Mouse (Mus musculus) cerebellum, postnatal 14 days (tissue): Measurements from ENCODE around the gene Il10.
"Not testable (repeated sequence)": the region's sequence is repeated elsewhere in the genome, so short reads cannot be mapped to it uniquely, and the experiment has no call there.

Experiments used
- DNase-seq, 2 experiments: peaks; one replicate each; pipeline ENCODE4 v3.0.0; 2021; ENCODE audit warnings: mixed read lengths in 2 of 2

Il10 gene

DNA sequence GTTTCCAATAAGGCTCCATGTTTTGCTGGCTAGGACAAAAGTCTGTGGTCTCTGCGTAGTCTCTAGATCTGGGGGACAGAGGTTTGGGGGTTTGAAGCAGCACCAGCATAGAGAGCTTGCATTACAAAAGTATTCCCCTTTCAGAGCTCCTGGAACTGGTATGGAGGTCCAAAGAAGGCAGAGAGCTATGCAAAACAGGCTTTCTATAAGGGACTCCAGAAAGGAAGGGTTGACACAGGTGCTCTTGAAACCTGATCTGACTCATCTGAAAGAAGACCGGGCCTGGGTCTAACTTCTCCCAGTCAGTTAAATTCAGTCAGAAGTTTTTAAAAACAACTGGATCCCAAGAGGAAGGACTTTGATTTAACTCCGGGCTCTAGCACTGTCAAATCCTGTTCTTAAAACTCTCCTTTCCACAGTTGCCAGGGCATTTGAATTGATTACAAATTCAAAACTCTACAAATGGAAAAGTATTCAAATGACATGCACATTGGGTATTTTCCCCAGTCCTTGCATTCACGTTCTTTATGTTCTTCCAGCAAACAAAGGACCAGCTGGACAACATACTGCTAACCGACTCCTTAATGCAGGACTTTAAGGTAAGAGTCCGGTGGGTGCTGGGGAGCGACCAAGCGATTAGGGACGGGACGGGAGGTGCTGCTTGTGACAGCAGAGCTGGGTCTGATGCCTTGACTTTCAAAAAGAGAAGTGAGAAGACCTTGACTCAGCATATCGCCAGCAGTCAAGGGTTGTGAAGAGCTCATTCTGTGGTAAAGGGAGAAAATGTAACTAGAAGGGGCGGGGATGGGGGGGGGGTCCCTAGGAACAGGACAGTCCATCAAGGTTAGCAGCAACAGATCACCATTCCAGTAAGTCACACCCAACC is 1.0 kb downstream of the Il10 start:
- no peak for DNase-seq

DNA sequence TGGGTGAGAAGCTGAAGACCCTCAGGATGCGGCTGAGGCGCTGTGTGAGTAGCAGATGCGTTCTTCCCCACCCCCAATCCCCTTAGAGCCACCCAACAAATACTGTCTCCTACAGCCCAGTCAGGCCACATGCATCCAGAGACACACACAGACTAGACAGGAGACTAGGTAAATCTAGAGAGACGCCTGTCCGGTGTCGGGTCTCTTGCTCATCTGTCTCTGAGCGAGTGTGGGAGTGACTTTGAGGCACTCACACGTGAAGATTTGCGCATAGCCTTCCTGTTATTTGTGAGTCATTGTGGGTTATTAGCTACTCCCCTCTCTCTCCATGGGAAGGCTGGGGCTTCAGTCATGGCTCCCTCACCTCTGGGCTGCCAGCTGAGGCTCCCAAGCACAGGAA is 1.8 kb downstream of the Il10 start:
- DNase-seq = no peak

DNA sequence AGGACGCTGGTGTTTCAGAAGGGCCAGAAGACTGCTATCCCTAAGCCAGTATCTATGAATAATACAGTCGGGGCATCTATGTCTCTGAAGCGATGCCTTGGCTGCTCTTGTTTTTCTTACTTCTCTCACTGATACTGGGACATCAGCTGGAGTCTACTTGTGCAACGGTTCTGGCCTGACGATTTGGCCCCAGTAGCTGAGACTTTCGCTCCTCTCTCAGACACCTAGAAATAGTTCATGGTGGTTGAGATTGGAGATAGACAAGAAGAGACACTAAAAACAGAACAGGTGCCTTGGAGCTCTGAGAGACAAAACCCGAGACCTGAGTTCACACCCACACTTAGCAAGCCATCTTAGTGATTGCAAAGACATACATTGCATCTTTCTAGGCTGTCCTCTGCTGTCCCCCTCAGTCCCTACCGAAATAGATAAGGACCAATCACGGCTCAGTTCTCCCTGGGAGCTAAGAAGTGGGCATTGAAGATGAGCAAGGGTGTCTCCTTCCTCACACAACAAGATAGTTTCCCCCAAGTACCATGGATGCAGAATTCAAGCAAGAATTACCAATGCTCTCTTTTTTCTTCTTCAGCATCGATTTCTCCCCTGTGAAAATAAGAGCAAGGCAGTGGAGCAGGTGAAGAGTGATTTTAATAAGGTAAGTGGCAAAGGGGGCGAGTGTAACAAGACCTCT is 2.4 kb downstream of the Il10 start:
- DNase-seq = no peak

DNA sequence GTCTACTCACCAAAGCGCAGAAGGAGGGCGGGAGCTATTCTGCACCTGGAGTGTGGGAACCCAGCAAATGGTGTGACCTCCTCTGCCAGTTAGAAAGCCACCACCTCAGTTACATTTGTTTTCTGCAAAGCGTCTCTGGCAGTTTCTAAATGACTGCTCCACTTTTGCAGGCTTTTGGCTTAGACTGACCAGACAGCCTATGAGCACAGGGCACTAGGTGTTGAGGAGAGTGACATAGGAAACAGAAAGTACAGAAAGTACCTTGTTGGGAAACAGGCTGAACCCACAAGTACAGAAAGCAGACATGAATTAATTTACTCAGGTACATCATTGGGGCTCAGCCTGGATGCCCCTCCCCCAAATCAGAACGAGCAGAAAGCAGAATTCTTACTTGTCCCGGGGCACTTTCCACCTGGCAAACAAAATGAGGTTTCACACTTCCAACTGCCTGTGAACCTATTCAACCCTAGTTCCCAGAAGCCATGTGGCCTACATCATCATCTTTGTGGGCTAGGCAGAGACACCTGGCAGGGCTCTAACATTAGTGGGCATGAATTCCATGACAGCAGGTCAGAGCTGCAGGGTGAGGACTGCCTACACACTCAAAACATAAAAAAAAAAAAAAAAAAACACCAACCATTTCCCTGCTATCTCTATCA is 3.1 kb downstream of the Il10 start:
- peak; percentile 59 to 69 for DNase-seq

DNA sequence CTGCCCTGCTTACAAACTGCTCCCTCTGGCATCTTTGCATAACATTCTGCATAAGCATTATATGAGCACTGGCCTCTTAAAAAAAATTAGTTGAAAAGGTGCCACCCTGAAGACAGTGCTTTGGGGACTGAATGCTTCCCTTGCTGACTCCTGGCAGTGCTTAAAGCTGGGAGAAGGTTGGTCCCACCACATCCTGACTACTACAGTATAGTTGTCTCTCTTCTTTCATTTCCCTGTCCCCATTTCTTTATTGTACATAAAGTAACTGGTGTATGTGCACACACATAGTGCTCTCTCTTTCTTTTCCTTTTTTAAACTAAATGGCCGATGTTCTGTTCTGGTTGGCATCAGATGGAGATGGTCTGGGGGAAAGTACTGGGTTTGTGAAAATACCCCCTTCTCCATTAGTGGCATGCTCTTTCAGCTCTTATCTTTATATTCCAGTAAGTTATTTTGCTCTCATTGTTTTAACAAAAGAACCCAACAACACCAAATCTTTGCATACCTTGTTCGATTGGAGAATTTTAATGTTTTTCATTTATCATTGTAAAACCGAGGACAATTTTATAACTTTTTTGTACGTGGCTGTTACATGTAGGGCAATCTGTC is 3.7 kb downstream of the Il10 start:
- not testable (repeated sequence) for DNase-seq

DNA sequence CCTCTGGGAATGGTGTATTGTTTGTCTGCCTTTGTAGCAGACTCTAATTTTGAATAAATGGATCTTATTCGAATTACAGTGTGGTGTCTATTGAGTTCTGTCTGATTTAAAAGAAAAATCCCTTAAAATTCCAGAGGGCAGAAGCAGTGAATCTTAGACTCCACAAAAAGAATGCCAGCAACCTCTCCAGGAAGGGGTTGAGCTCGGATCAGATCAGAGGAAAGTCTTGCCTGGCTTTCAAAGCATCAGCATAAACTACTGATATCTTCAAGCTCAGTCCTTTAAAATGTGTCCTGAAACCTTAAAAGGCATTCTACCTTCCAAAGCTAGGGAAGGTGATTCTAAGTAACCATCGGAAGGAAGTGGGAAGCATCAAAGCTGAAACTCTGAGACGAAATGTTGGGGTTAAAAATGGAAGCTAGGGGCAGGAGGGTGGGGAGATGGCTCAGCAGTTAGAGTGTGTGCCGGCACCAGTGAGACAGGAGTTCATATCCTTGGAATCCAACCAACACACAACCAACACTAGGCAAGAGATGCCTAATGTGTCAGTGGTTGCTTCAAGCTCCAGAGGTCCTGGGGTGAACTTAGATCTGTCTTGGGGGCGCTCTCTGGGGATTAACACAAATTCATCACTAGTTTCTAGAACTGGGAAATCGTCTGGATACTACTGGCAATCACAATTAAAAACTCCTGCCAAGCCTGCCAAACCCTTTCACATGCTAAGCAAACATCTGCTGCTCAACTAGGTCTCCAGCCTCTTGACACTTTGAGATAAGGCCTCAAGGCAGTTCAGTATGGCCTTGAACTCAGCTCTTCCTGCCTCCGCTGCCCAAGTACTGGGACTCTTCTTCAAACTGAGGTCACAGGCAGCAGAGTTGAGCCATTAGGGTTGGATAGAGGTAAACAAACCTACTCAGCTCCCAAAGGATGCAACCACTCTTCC is 5.5 kb downstream of the Il10 start:
- DNase-seq = no peak

DNA sequence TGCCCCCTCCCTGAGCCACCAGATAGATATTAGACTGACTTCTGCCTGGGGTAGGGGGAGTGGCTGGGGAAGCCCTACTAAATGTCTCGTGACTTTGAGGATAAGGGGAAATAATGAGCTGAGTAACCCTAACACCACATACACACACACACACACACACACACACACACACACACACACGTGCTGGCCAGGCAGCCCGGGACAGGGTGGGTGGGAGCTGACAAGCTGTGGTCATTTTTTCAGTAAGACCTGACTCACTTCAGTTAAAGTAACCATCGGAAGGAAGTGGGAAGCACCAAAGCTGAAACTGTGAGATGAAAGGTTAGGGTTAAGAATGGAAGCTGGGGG is 6.2 kb downstream of the Il10 start:
- no peak for DNase-seq

DNA sequence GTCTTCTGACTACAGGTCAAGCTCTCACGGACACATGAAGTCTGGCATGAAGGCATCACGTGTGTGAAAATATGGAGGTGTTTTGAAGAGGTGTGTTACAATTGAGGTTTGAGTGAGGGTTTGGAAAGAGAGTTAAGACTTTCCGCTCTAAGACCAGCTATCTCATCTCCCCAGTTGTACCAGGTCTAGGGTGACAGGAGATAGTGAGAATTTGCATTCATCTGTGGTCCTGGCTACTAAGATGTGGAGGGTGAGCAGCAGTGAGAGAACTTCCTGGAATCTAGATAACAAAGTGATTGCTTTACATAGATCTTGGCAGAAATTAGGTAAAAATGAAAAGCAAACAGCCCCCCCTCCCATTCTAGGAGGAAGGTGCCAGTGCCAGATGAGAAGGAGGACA is 9.6 kb downstream of the Il10 start:
- DNase-seq = no peak

DNA sequence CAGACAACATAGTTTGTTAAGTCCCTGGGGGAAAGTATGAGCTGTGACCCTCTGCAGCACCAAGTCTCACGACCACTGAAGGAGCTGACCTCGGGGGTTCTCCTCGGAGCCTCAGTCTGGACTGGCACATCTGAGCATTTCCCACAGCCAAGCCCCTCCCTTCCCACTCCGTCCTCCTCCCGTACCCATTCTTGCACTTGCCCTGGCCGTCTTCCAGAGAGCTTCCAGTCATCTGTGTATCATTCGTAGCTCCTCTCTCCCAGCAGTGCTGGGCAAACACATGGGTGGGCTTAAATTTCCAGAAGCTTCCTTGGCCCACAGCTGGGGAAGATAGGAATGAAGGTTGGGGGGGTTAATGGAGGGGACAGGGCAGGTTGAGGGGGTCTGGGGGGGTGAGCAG is 10.6 kb downstream of the Il10 start:
- peak; percentile 35 to 64 for DNase-seq

DNA sequence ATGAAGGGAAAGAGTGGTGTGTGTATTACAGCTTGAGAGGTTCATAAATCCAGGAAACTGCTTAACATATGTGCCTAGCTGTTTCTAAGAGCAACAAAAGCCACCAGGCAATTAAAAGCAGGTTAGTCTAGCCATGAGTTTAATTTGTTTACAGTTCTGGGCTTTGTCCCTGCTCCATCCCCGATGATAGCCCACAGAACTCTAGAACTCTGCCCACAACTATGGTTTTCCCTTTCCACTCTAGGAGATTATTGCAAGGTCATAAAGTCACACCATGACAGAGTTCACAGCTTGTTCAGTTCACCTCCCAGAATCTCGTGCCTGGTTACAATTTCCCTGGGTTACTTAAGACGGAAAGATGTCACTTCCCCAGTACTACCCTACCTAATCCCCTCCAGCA is 11.6 kb downstream of the Il10 start:
- DNase-seq = no peak

DNA sequence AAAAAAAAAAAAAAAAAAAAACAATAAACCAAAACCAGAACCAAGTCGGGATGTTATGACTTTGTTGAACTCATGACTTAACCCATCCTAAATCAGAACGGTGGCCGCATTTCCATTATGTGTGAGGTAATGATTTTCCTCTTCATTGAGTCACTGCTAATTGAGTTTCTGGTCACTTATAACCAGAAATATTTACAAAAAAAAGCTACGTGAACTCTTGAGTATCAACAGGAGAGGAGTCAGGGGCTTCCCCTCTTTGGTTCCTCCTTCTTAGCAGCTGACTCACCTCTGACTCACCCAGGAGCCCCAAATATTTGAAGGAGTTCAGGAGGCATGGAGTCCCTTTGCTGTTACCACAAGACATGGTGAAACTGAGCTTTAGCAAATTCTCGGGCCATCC is 18.4 kb downstream of the Il10 start:
- DNase-seq = no peak

DNA sequence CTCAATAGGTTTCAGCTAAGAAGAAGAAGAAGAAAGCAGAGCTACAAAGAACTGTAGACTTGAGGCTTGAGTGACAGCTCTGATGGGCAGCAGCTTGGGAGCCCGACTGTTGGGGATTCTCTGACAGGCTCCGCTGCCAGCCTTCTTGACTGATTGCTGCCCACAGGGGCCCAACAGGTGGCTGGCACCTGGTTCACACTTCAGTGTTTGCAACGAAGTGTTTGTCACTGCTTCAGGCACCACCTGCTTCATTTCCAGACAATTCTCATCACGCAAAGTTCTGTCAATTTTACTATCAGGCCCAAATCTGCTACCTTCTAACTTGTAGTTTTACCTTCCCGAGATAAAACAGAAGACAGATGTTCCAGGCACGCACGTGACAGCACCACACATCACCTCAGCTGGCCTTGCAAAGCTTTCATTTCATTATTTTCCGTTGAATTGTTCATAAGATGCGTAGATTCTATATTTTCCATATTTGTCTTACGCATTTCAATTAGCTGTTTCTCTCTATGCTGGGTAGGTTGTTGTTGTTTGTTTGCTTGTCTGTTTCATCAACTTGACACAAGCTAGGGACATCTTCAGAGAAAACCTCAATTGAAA is 18.9 kb downstream of the Il10 start:
- DNase-seq = no peak

DNA sequence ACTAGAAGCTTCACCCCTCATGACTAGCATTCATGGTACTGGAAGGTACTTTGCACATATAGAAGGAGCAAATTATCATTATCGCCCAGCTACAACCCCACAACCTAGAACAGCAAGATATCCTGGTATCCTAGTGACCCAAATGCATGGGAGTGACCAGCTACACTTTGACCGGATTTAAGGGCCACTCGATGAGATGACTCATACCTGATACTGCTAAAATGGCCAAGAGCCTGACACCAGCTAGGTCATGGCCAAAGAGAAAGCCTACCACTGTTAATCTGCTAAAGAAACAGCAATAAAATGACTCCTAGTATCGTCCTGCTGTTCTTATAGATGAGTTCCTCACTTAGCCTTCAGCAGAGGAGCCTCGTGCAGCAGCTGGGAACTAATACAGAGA is 19.8 kb downstream of the Il10 start:
- DNase-seq = no peak

DNA sequence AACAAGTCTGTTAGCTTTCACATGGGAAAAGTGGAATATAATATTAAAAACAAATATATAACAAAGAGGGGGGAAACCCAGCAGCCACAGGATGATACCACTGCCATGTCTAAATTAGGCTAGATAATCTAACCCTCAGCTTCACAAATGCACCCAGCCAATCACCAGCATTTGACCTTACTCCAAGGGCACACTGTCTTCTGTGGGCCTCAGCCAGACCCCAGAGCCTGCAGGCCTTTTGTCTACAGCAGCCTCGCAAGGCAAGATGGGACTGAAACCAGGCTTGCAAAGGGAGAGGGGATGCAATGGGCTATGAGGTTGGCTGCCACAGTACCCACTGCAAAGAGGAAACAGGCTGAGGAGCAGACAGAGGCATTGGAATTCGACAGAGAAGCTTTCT is 22.6 kb downstream of the Il10 start:
- no peak for DNase-seq

DNA sequence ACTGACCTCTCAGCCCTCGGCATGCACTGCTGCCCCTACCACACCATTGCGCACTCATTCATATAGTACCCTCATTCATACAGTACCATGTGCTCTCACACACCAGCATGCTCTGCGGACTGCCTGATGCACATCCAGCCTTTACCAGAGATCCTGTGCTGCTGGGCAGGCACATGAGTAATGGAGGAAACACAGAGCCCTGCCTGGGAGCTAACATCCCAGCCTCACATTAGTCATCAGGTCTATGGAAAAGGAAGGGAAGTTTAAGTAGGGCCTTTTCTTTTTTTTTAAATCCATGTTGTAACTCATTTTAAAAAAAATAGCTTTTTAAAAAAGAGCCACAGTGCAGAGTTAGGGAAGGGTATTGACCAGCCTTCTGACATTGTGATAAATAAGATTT is 23.1 kb downstream of the Il10 start:
- DNase-seq = no peak

DNA sequence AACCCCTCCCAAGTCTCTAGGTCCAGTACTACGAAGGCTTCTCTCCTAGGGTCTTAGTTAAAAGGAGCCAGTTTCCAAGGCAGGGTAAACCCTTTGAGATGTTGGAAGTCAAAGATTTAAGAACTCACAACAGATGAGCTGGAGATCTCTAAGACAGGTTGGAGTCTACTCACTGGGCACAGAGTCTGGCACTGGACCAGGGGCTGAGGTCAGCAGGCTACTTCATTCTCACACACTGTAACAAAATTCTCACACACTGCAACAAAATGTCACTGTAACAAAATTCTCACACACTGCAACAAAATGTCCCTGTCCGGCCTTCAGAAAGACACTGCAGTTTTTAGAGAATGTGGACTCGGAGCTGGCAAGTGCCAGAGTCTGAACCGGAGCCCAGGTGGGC is 24.0 kb downstream of the Il10 start:
- DNase-seq = peak in 1 of 2 experiments; percentile 52

DNA sequence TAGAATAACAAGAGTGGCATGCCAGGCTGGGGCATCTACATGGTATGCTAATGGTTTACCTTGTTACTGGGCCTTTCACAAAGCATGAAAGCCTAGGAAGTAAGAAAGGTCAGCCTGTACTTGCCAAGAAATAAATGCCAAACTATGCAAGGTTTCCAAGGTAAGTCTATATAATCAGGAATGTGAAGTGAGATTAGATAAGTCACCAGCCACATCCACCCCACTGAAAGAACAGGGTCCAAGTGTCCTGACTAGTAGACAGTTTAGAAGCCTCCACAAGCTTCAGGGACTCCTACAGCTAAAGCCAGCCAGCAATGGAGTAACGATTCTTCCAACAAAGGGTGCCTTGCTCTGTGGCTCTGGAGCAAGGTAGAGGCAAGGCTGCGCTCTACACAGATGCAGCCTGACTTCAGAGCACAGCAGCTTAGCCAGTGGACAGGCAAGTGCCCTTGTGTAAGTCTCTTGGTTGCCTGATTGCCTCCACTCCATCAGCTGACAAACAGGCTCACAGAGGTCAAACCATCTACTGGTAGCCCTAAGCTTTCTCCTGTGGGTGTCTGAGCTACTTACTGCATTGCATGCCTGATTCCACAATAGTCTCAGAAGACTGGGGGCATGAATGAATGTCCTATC is 26.2 kb downstream of the Il10 start:
- DNase-seq = no peak

DNA sequence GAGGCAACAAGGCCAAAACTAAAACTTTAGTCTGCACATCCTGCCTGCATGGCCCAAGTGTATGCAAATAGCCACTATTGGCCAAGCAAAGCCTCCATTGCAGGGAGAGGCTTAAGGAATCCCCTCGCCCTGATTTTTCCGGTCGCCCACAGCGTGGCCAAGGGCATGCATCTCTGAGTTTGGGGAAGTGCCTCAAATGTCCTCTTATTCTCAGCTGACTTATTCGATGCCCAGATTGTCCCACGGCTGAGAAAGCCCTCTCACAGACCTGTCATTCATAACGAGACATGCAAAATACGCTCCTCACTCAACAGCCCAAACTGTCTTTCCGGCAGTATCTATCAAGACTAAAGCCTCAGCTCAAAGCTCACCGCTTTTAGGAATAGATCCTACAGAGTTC is 27.0 kb downstream of the Il10 start:
- no peak for DNase-seq

DNA sequence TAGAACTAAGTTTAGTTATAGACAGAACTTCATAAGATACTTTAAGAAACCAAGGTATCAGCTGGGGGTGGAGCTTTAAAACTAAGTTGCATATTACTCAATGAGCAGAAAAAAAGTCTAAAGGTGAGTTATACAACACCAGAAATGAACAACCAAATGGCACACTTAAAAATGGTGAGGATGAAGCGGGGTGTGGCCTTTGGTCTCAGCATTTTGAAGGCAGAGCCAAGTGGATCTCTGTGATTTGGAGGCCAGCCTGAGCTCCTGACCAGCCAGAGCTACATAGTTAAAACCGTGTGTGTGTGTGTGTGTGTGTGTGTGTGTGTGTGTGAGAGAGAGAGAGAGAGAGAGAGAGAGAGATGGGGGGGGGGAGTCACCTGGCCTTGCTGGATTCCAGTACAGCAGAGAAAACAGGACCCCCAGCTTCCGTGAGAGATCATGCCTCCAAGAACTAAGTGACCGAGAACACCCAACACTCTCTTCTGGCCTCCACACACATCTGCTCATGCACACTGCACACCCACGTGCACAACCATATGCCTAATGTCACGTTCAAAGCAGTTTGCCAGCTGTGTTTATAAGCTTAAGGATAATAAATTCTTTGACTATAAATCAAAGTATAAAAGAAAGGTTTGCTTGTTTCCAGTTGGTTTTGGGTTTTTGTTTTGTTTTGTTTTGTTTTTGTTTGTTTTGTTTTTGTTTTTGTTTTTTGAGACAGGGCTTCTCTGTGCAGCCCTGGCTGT is 28.6 kb downstream of the Il10 start:
- DNase-seq = no peak

DNA sequence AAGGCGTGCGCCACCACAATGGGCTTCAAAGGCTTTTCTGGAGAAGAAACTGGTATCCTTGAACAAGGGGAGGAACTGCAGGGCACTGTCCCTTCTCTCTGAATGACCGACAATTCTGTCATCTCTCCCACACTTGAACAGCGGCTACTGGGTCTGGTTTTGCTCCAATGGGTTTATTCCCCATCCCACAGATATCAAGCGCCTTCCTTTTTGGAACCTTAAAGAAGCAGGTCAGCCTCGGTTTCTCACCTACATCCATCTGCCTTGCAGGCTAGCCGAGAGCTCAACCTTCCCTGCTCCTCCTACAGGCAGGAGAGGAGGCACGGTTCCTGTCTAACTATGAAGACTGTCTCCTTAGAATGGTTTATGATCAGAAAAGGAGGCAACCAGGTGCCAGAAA is 29.3 kb downstream of the Il10 start:
- DNase-seq = no peak

DNA sequence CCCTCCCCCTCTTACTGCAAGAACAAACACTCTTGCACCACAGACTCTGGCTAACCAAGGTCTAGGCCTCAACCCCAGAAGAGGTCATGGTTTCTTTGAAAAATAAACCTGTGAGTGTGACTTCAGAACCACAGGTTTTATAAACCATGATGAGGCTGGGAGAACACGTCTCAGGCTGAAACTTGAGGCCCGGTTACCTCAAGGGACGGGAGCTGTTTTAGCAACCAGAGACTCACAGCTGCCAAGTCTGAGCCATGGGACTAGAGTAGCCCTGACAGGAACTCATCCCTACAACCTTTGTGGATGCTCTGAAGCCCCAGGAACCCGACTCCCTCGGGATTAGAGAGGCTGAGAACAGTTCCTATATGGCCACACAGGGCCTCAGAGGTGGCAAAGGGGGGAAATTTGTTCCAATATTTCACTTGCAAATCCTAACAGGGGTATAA is 29.7 kb downstream of the Il10 start:
- DNase-seq = no peak
